Mouse (Mus musculus): ENCODE measurements around the gene Prkd3.

GRCm38 (mm10) chr17:79051606-79052005 lies 31.0 kb upstream of the Prkd3 start, which contains the start of gene Qpct:
- no peak for TF ChIP-seq CTCF (IDR thresholded peaks at IDR 0.05; ENCODE audit: borderline replicate concordance, insufficient read depth, low read length)
- no peak for TF ChIP-seq POLR2A (IDR thresholded peaks at IDR 0.05; ENCODE audit: low read depth, low read length)
